21 mouse cellular contexts compared by ENCODE assay signal in the genomic region with DNA sequence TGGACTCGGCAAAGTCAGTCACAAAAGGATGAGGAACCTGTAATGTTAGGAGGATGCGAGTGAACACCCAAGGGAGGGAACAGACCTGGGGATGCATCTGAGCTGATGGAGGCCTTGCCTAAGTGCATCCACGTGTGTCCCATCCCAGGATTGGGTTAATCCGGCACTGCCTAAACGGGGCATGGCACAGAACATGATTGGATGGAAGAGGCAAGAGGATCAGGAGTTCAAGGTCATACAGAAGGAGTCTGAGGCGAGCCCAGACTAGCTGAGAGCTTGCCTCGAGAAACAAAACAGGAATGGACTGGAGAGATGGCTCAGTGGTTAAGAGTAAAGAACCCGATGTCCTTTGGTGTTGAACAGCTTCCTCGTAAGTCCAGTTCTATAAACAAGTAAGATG. TPM values are rescaled to one million over a fixed set of nuclear protein-coding genes. Genes with fewer than 3 reads are reported as not detected.
DNase-seq lines count a peak whose midpoint lies in the region; ATAC-seq and TF ChIP-seq lines count a peak whose summit lies in the region.
"Had no signal": no experiment of that assay in that cellular context is flagged by ENCODE, and none has a peak within 500 bp of the region (broad histone marks: within the 10 kb centered on the region; RNA-seq: fewer than 3 reads in every experiment).

No protein-coding gene starts in this region.

- H3K9ac ChIP-seq in kidney, embryonic 16.5 days (replicated peaks; ENCODE audit: low read length) = peak overlapping the region; percentile 17; the same call in 1 of the 2 replicates
- H3K9ac ChIP-seq in CH12.LX (ENCODE audit: insufficient read depth, low read depth) = peak overlapping the region; percentile 5; the same call in 1 of the 2 replicates
- no peak overlapping the region for H3K9ac ChIP-seq in limb, embryonic 13.5 days
- H3K9ac ChIP-seq: embryonic facial prominence, embryonic 15.5 days; hindbrain, embryonic 15.5 days; neural tube, embryonic 13.5 days had no signal

- dilution Hi-C loops in CH12.LX (cut with MboI; ENCODE audit: extremely low pct_ligation_motif_present, extremely low pct_unique_long_range_greater_than_20kb, low sequenced_read_pairs) = no loop called here

- ATAC-seq in kidney, embryonic 16.5 days (ENCODE audit: low FRiP score, low TSS enrichment) = no peak
- no peak for ATAC-seq in G1E (ENCODE audit: extremely low read depth, insufficient number of reproducible peaks, low FRiP score, poor library complexity, severe bottlenecking)
- no peak for ATAC-seq in limb, embryonic 13.5 days (ENCODE audit: low FRiP score, low read depth)
- ATAC-seq in granulocyte monocyte progenitor cell, adult 5-6 weeks (replicated peaks; ENCODE audit: poor library complexity, severe bottlenecking) = no peak

- WGBS in kidney, embryonic 16.5 days = 58% methylated on average over 9 of the region's 9 CpGs
- 53% methylated on average over 9 of the region's 9 CpGs for WGBS in kidney, adult 2 months
- 60% methylated on average over 9 of the region's 9 CpGs for whole genome bisulfite sequencing in limb, embryonic 13.5 days

- in situ Hi-C loops in CH12.LX (cut with MboI; ENCODE audit: low pct_ligation_motif_present, low pct_unique_long_range_greater_than_20kb, low sequenced_read_pairs) = loop anchor here (25.0 kb wide), 1 partner anchor 300 kb away; the partner anchor contains the start of gene Fkbp5

- H3K4me1 ChIP-seq in kidney, embryonic 16.5 days (ENCODE audit: insufficient read depth, low read length) = peaks cover 16% of the 10 kb centered on the region
- no peaks in the 10 kb centered on the region for H3K4me1 ChIP-seq in kidney, adult 2 months (ENCODE audit: control insufficient read depth, insufficient read depth, low read length)
- peaks cover 24 to 45% of the 10 kb centered on the region in 2 experiments for H3K4me1 ChIP-seq in CH12.LX (ENCODE audit: control insufficient read depth in 1 of 2, insufficient read depth in 2 of 2)
- H3K4me1 ChIP-seq in G1E (ENCODE audit: insufficient read depth, low read depth, low read length) = peaks cover 74% of the 10 kb centered on the region
- H3K4me1 ChIP-seq in limb, embryonic 13.5 days = peaks cover 24% of the 10 kb centered on the region

- H3K9me3 ChIP-seq in kidney, embryonic 16.5 days (ENCODE audit: low read length) = no peaks in the 10 kb centered on the region
- H3K9me3 ChIP-seq in CH12.LX (replicated peaks; ENCODE audit: low read length) (no peaks in the 10 kb centered on the region), G1E (replicated peaks) (no peaks in the 10 kb centered on the region)
- no peaks in the 10 kb centered on the region for H3K9me3 ChIP-seq in limb, embryonic 13.5 days
- H3K9me3 ChIP-seq: embryonic facial prominence, embryonic 15.5 days; forebrain, embryonic 10.5 days; hindbrain, embryonic 15.5 days; neural tube, embryonic 13.5 days had no signal

- no peak for TF ChIP-seq POLR2A in kidney, adult 2 months (IDR thresholded peaks at IDR 0.05; ENCODE audit: low read depth, low read length)
- TF ChIP-seq POLR2A in CH12.LX (IDR thresholded peaks at IDR 0.05; ENCODE audit: low read depth, low read length) = no peak

- H3K4me2 ChIP-seq in kidney, embryonic 16.5 days (replicated peaks; ENCODE audit: low read depth, low read length) = no peak overlapping the region
- H3K4me2 ChIP-seq in CH12.LX (ENCODE audit: insufficient read depth, low read depth, poor library complexity, severe bottlenecking) = peak overlapping the region; percentile 55; the same call in 1 of the 2 replicates
- no peak overlapping the region for H3K4me2 ChIP-seq in limb, embryonic 13.5 days (replicated peaks)
- H3K4me2 ChIP-seq: embryonic facial prominence, embryonic 15.5 days; heart, embryonic 11.5 days; hindbrain, embryonic 15.5 days; midbrain, embryonic 11.5 days; neural tube, embryonic 13.5 days had no signal

- TF ChIP-seq EP300 in CH12.LX (IDR thresholded peaks at IDR 0.05; ENCODE audit: low read length) = no peak

- DNase-seq in kidney, adult 2 months = no peak
- DNase-seq in CH12.LX (ENCODE audit: extremely low read depth) (no peak), G1E (ENCODE audit: low spot score) (no peak)
- DNase-seq in cerebellum, adult 9-11 months = no peak
- DNase-seq: adrenal gland, postnatal 36 days; cerebellum, postnatal 10 days; gastrocnemius, postnatal 25 days; heart, postnatal 36 days; kidney, adult 18-20 months; kidney, postnatal 36 days; layer of hippocampus, adult 9-11 months; lung, postnatal 14 days had no signal

- no peak for TF ChIP-seq CTCF in kidney, adult 2 months (conservative IDR thresholded peaks at IDR 0.05; ENCODE audit: insufficient read depth, insufficient read length, low read depth, low read length)
- TF ChIP-seq CTCF in CH12.LX (conservative IDR thresholded peaks at IDR 0.05 in 1 of 2, IDR thresholded peaks at IDR 0.05 in 1 of 2; ENCODE audit: low read depth in 2 of 2, low read length in 2 of 2) (no peak), G1E (IDR thresholded peaks at IDR 0.05; ENCODE audit: low read depth, low read length) (no peak)

- TF ChIP-seq RAD21 in CH12.LX (IDR thresholded peaks at IDR 0.05; ENCODE audit: low read depth, low read length) = no peak

- H3K27ac ChIP-seq in kidney, embryonic 16.5 days (ENCODE audit: low read length) = no peak overlapping the region
- no peak overlapping the region for H3K27ac ChIP-seq in kidney, adult 2 months (ENCODE audit: insufficient read depth, low read depth, low read length)
- peak overlapping the region; percentile 81 for H3K27ac ChIP-seq in CH12.LX (ENCODE audit: insufficient read depth, low read depth)
- H3K27ac ChIP-seq in limb, embryonic 13.5 days = peak overlapping the region; percentile 15; the same call in 1 of the 2 replicates
- H3K27ac ChIP-seq: embryonic facial prominence, embryonic 15.5 days; forebrain, embryonic 10.5 days; hindbrain, embryonic 15.5 days; neural tube, embryonic 13.5 days had no signal

- H3K79me2 ChIP-seq in CH12.LX (replicated peaks; ENCODE audit: control insufficient read depth, extremely low read depth, insufficient read depth, poor library complexity, severe bottlenecking) = peaks cover 34% of the 10 kb centered on the region

- H3K36me3 ChIP-seq in kidney, embryonic 16.5 days (ENCODE audit: insufficient read depth, low read length) = no peaks in the 10 kb centered on the region
- no peaks in the 10 kb centered on the region for H3K36me3 ChIP-seq in kidney, adult 2 months (ENCODE audit: control insufficient read depth, insufficient read depth, low read length)
- H3K36me3 ChIP-seq in CH12.LX (replicated peaks in 1 of 2; ENCODE audit: control insufficient read depth in 1 of 2, insufficient read depth in 1 of 2, low read length in 1 of 2) (peaks cover 17 to 57% of the 10 kb centered on the region in 2 experiments), G1E (replicated peaks) (peaks cover 72% of the 10 kb centered on the region)
- H3K36me3 ChIP-seq in limb, embryonic 13.5 days = no peaks in the 10 kb centered on the region
- H3K36me3 ChIP-seq: embryonic facial prominence, embryonic 15.5 days; forebrain, embryonic 10.5 days; hindbrain, embryonic 15.5 days; neural tube, embryonic 13.5 days had no signal

- no peaks in the 10 kb centered on the region for H3K27me3 ChIP-seq in kidney, embryonic 16.5 days (ENCODE audit: insufficient read depth, low read length)
- H3K27me3 ChIP-seq in kidney, adult 2 months (replicated peaks; ENCODE audit: control insufficient read depth, insufficient read depth, low read length) = no peaks in the 10 kb centered on the region
- H3K27me3 ChIP-seq in CH12.LX (replicated peaks) (no peaks in the 10 kb centered on the region), G1E (ENCODE audit: insufficient read depth, low read length) (no peaks in the 10 kb centered on the region)
- H3K27me3 ChIP-seq in limb, embryonic 13.5 days = no peaks in the 10 kb centered on the region
- H3K27me3 ChIP-seq: embryonic facial prominence, embryonic 15.5 days; hindbrain, embryonic 15.5 days had no signal

- H3K4me3 ChIP-seq in kidney, embryonic 16.5 days (ENCODE audit: low read length) = no peak overlapping the region
- H3K4me3 ChIP-seq in kidney, adult 2 months (ENCODE audit: insufficient read depth, low read depth, low read length) = no peak overlapping the region
- H3K4me3 ChIP-seq in CH12.LX (replicated peaks in 1 of 3; ENCODE audit: low read depth in 2 of 3, low read length in 2 of 3, poor library complexity in 1 of 3) (peak overlapping the region in 1 of 3 experiments; percentile 23), G1E (ENCODE audit: low read depth, low read length) (peak overlapping the region; percentile 54; the same call in 1 of the 2 replicates)
- H3K4me3 ChIP-seq in limb, embryonic 13.5 days = no peak overlapping the region
- H3K4me3 ChIP-seq: embryonic facial prominence, embryonic 15.5 days; forebrain, embryonic 10.5 days; hindbrain, embryonic 15.5 days; neural tube, embryonic 13.5 days had no signal

RNA-seq across cellular contexts. Expression of gene Def6, which starts 4.8 kb away (rescaled TPM):
- 7.2 and 7.4 TPM in 2 replicates for polyA plus RNA-seq in kidney, embryonic 16.5 days (2015; fragmentation: Nextera tagmentation; extraction: Ambion mirVana)
- polyA plus RNA-seq in kidney, adult 2 months (2012; rRNA removed) = 4.7 and 7.5 TPM in 2 replicates
- total RNA-seq in CH12.LX (2012; rRNA removed) = 56.9 and 81.8 TPM in 2 replicates
- total RNA-seq in CH12.LX (2014; rRNA removed) = 31.3 and 33.3 TPM in 2 replicates
- 53.6 and 57.4 TPM in 2 replicates for polyA plus RNA-seq in CH12.LX (2012; ENCODE audit: insufficient read length, low read depth)
- total RNA-seq in G1E (2014; fragmentation: Nextera tagmentation) = 38.5 and 58.4 TPM in 2 replicates
- 92.8 and 113 TPM in 2 replicates for total RNA-seq in G1E (2017)
- 308 and 346 TPM in 2 replicates for polyA plus RNA-seq in G1E (2012)
- polyA plus RNA-seq in limb, embryonic 13.5 days (2015; fragmentation: Nextera tagmentation; extraction: Ambion mirVana) = 10.8 and 12.1 TPM in 2 replicates
- 57.9 and 67.3 TPM in 2 replicates for total RNA-seq in granulocyte monocyte progenitor cell, adult 5-6 weeks (2014; fragmentation: Nextera tagmentation)
- 108 and 142 TPM in 2 replicates for total RNA-seq in granulocyte monocyte progenitor cell, adult 5-6 weeks (2017)

RNA-seq across cellular contexts. Expression of gene Ppard, which starts 20.1 kb away (rescaled TPM):
- polyA plus RNA-seq in kidney, embryonic 16.5 days (2015; fragmentation: Nextera tagmentation; extraction: Ambion mirVana) = 2.1 and 2.2 TPM in 2 replicates
- 27.5 and 28.0 TPM in 2 replicates for polyA plus RNA-seq in kidney, adult 2 months (2012; rRNA removed)
- total RNA-seq in CH12.LX (2012; rRNA removed) (4.1 and 7.3 TPM in 2 replicates), CH12.LX (2014; rRNA removed) (1.8 and 2.9 TPM in 2 replicates), G1E (2014; fragmentation: Nextera tagmentation) (19.1 and 23.4 TPM in 2 replicates), G1E (2017) (2.6 and 3.0 TPM in 2 replicates)
- polyA plus RNA-seq in CH12.LX (2012; ENCODE audit: insufficient read length, low read depth) (12.7 and 15.5 TPM in 2 replicates), G1E (2012) (17.8 and 17.9 TPM in 2 replicates)
- polyA plus RNA-seq in limb, embryonic 13.5 days (2015; fragmentation: Nextera tagmentation; extraction: Ambion mirVana) = 3.0 and 3.4 TPM in 2 replicates
- total RNA-seq in granulocyte monocyte progenitor cell, adult 5-6 weeks (2014; fragmentation: Nextera tagmentation) = 8.4 and 8.8 TPM in 2 replicates
- total RNA-seq in granulocyte monocyte progenitor cell, adult 5-6 weeks (2017) = 0.34 and 5.6 TPM in 2 replicates

RNA-seq across cellular contexts. Expression of gene Zfp523, which starts 35.5 kb away (rescaled TPM):
- 38.2 and 40.4 TPM in 2 replicates for polyA plus RNA-seq in kidney, embryonic 16.5 days (2015; fragmentation: Nextera tagmentation; extraction: Ambion mirVana)
- 54.1 and 63.7 TPM in 2 replicates for polyA plus RNA-seq in kidney, adult 2 months (2012; rRNA removed)
- total RNA-seq in CH12.LX (2012; rRNA removed) (7.6 and 14.7 TPM in 2 replicates), CH12.LX (2014; rRNA removed) (2.5 and 3.7 TPM in 2 replicates), G1E (2014; fragmentation: Nextera tagmentation) (18.2 and 20.8 TPM in 2 replicates), G1E (2017) (11.9 and 15.7 TPM in 2 replicates)
- polyA plus RNA-seq in CH12.LX (2012; ENCODE audit: insufficient read length, low read depth) (10.1 and 12.5 TPM in 2 replicates), G1E (2012) (39.9 and 48.5 TPM in 2 replicates)
- polyA plus RNA-seq in limb, embryonic 13.5 days (2015; fragmentation: Nextera tagmentation; extraction: Ambion mirVana) = 42.2 and 43.6 TPM in 2 replicates
- 14.5 and 20.9 TPM in 2 replicates for total RNA-seq in granulocyte monocyte progenitor cell, adult 5-6 weeks (2014; fragmentation: Nextera tagmentation)
- total RNA-seq in granulocyte monocyte progenitor cell, adult 5-6 weeks (2017) = 19.5 and 29.1 TPM in 2 replicates

Comparison
In these comparisons a context has a peak if more than half of its experiments do, and no peak if none do; other contexts are left out.
1. H3K27ac ChIP-seq: peak in CH12.LX (single experiment) and limb, embryonic 13.5 days (single experiment); none in kidney, embryonic 16.5 days (single experiment) and kidney, adult 2 months (single experiment).